In genomic region chr11:70410297-70410643, GRCm38 (mm10) we compare ENCODE assay signal across 8 mouse cellular contexts. TPM values are rescaled to one million over a fixed set of nuclear protein-coding genes. Genes with fewer than 3 reads are reported as not detected.
DNase-seq lines count a peak whose midpoint lies in the region; ATAC-seq and TF ChIP-seq lines count a peak whose summit lies in the region.

No protein-coding gene starts in this region.

- DNase-seq in lung, embryonic 14.5 days: no peak
- DNase-seq in lung, postnatal 4 days: no peak
- no peak for DNase-seq in limb, embryonic 11.5 days (ENCODE audit: low spot score)
- DNase-seq in urinary bladder, postnatal 25 days (ENCODE audit: low spot score): no peak
- DNase-seq in right cerebral cortex, postnatal 25 days: no peak
- DNase-seq in urinary bladder, postnatal 4 days (ENCODE audit: low spot score in 2 of 2): no peak

- no peaks in the 10 kb centered on the region for H3K9me3 ChIP-seq in lung, embryonic 14.5 days (ENCODE audit: low read depth, low read length)
- no peaks in the 10 kb centered on the region for H3K9me3 ChIP-seq in limb, embryonic 11.5 days (ENCODE audit: control insufficient read depth, low read length)
- no peaks in the 10 kb centered on the region for H3K9me3 ChIP-seq in neural tube, embryonic 14.5 days (ENCODE audit: control insufficient read depth, low read length)

- peaks cover 12% of the 10 kb centered on the region for H3K36me3 ChIP-seq in lung, embryonic 14.5 days (ENCODE audit: insufficient read depth)
- 0 out of 2 replicates have a peak, but pooled peaks cover 2% of the 10 kb centered on the region for H3K36me3 ChIP-seq in limb, embryonic 11.5 days (ENCODE audit: control insufficient read depth, insufficient read depth, low read length)
- no peaks in the 10 kb centered on the region for H3K36me3 ChIP-seq in neural tube, embryonic 14.5 days (ENCODE audit: control insufficient read depth, insufficient read depth, low read length)

- ATAC-seq in lung, embryonic 14.5 days (ENCODE audit: insufficient read depth): no peak
- no peak; the same call in 1 of the 2 replicates for ATAC-seq in limb, embryonic 11.5 days (ENCODE audit: insufficient number of reproducible peaks, low FRiP score, low TSS enrichment, low read depth)
- ATAC-seq in neural tube, embryonic 14.5 days (ENCODE audit: low read depth): no peak

- WGBS in lung, embryonic 14.5 days: 63% methylated on average over 6 of the region's 6 CpGs
- 61% methylated on average over 6 of the region's 6 CpGs for WGBS in limb, embryonic 11.5 days
- WGBS in neural tube, embryonic 14.5 days: 63% methylated on average over 6 of the region's 6 CpGs

- peak overlapping the region; percentile 97 for H3K9ac ChIP-seq in lung, embryonic 14.5 days
- peak overlapping the region; percentile 95 for H3K9ac ChIP-seq in limb, embryonic 11.5 days (ENCODE audit: low read length)
- peak overlapping the region; percentile 95 for H3K9ac ChIP-seq in neural tube, embryonic 14.5 days (replicated peaks; ENCODE audit: low read depth, low read length)

- no peak for TF ChIP-seq CTCF in lung, embryonic 14.5 days (IDR thresholded peaks at IDR 0.05; ENCODE audit: low read depth)
- no peak for TF ChIP-seq CTCF in embryonic fibroblast, embryonic 13.5 days (IDR thresholded peaks at IDR 0.05; ENCODE audit: borderline replicate concordance, insufficient read depth, low read length)

- peak overlapping the region; percentile 77 for H3K4me2 ChIP-seq in lung, embryonic 14.5 days
- peak overlapping the region; percentile 60 for H3K4me2 ChIP-seq in limb, embryonic 11.5 days (ENCODE audit: low read depth, severe bottlenecking)
- peak overlapping the region; percentile 84 for H3K4me2 ChIP-seq in neural tube, embryonic 14.5 days (ENCODE audit: low read depth, low read length)

- H3K27me3 ChIP-seq in lung, embryonic 14.5 days (ENCODE audit: insufficient read depth, low read length): no peaks in the 10 kb centered on the region
- H3K27me3 ChIP-seq in limb, embryonic 11.5 days (ENCODE audit: control insufficient read depth, insufficient read depth, low read length): no peaks in the 10 kb centered on the region
- H3K27me3 ChIP-seq in neural tube, embryonic 14.5 days (ENCODE audit: control insufficient read depth, insufficient read depth, low read length): no peaks in the 10 kb centered on the region

- H3K4me1 ChIP-seq in lung, embryonic 14.5 days (ENCODE audit: insufficient read depth): peaks cover 4% of the 10 kb centered on the region; the same call in 1 of the 2 replicates
- no peaks in the 10 kb centered on the region; the same call in 1 of the 2 replicates for H3K4me1 ChIP-seq in embryonic fibroblast, embryonic 13.5 days (ENCODE audit: control insufficient read depth, insufficient read depth, low read length)
- peaks cover 8% of the 10 kb centered on the region for H3K4me1 ChIP-seq in limb, embryonic 11.5 days (ENCODE audit: control insufficient read depth, insufficient read depth, low read length)
- H3K4me1 ChIP-seq in neural tube, embryonic 14.5 days (ENCODE audit: control insufficient read depth, insufficient read depth, low read length): peaks cover 13% of the 10 kb centered on the region

- H3K4me3 ChIP-seq in lung, embryonic 14.5 days (ENCODE audit: low read depth, low read length): peak overlapping the region; percentile 99
- peak overlapping the region; percentile 91 for H3K4me3 ChIP-seq in embryonic fibroblast, embryonic 13.5 days (ENCODE audit: insufficient read depth, low read length)
- peak overlapping the region; percentile 95 for H3K4me3 ChIP-seq in limb, embryonic 11.5 days (ENCODE audit: low read depth, low read length)
- H3K4me3 ChIP-seq in neural tube, embryonic 14.5 days (ENCODE audit: low read depth, low read length): peak overlapping the region; percentile 99

- TF ChIP-seq POLR2A in embryonic fibroblast, embryonic 13.5 days (IDR thresholded peaks at IDR 0.05; ENCODE audit: low read depth, low read length): no peak

- peak overlapping the region; percentile 81; the same call in 1 of the 2 replicates for H3K27ac ChIP-seq in lung, embryonic 14.5 days (ENCODE audit: low read depth)
- H3K27ac ChIP-seq in embryonic fibroblast, embryonic 13.5 days (ENCODE audit: insufficient read depth, low read length): no peak overlapping the region
- H3K27ac ChIP-seq in limb, embryonic 11.5 days (replicated peaks; ENCODE audit: low read depth, low read length): no peak overlapping the region
- peak overlapping the region; percentile 73 for H3K27ac ChIP-seq in neural tube, embryonic 14.5 days (ENCODE audit: low read depth, low read length)

RNA-seq across cellular contexts. Expression of gene Pelp1, which starts 0.4 kb away (rescaled TPM):
- 44.4 and 46.5 TPM in 2 replicates for polyA plus RNA-seq in lung, embryonic 14.5 days (2014; fragmentation: Nextera tagmentation; extraction: Ambion mirVana)
- polyA plus RNA-seq in embryonic fibroblast, embryonic 13.5 days (2011; ENCODE audit: insufficient read length, low read depth, missing spikeins): 24.3 and 27.5 TPM in 2 replicates
- polyA plus RNA-seq in limb, embryonic 11.5 days (2014; fragmentation: Nextera tagmentation; extraction: Ambion mirVana): 45.2 and 50.8 TPM in 2 replicates
- 29.3 and 32.1 TPM in 2 replicates for polyA plus RNA-seq in neural tube, embryonic 14.5 days (2014; fragmentation: Nextera tagmentation; extraction: Ambion mirVana)

RNA-seq across cellular contexts. Expression of gene Arrb2, which starts 22.2 kb away (rescaled TPM):
- polyA plus RNA-seq in lung, embryonic 14.5 days (2014; fragmentation: Nextera tagmentation; extraction: Ambion mirVana): 15.1 and 17.6 TPM in 2 replicates
- polyA plus RNA-seq in embryonic fibroblast, embryonic 13.5 days (2011; ENCODE audit: insufficient read length, low read depth, missing spikeins): 9.1 and 10.1 TPM in 2 replicates
- 21.9 and 30.3 TPM in 2 replicates for polyA plus RNA-seq in limb, embryonic 11.5 days (2014; fragmentation: Nextera tagmentation; extraction: Ambion mirVana)
- 44.1 and 54.5 TPM in 2 replicates for polyA plus RNA-seq in neural tube, embryonic 14.5 days (2014; fragmentation: Nextera tagmentation; extraction: Ambion mirVana)

RNA-seq across cellular contexts. Expression of gene Med11, which starts 41.4 kb away (rescaled TPM):
- polyA plus RNA-seq in lung, embryonic 14.5 days (2014; fragmentation: Nextera tagmentation; extraction: Ambion mirVana): 43.0 and 47.9 TPM in 2 replicates
- polyA plus RNA-seq in embryonic fibroblast, embryonic 13.5 days (2011; ENCODE audit: insufficient read length, low read depth, missing spikeins): 14.0 and 14.1 TPM in 2 replicates
- polyA plus RNA-seq in limb, embryonic 11.5 days (2014; fragmentation: Nextera tagmentation; extraction: Ambion mirVana): 46.5 and 50.1 TPM in 2 replicates
- polyA plus RNA-seq in neural tube, embryonic 14.5 days (2014; fragmentation: Nextera tagmentation; extraction: Ambion mirVana): 41.4 and 46.6 TPM in 2 replicates

RNA-seq across cellular contexts. Expression of gene Zmynd15, which starts 49.0 kb away (rescaled TPM):
- 0.28 and 0.65 TPM in 2 replicates for polyA plus RNA-seq in lung, embryonic 14.5 days (2014; fragmentation: Nextera tagmentation; extraction: Ambion mirVana)
- 0.19 and 0.20 TPM in 2 replicates for polyA plus RNA-seq in embryonic fibroblast, embryonic 13.5 days (2011; ENCODE audit: insufficient read length, low read depth, missing spikeins)
- polyA plus RNA-seq in limb, embryonic 11.5 days (2014; fragmentation: Nextera tagmentation; extraction: Ambion mirVana): 0.15 and 0.41 TPM in 2 replicates
- polyA plus RNA-seq in neural tube, embryonic 14.5 days (2014; fragmentation: Nextera tagmentation; extraction: Ambion mirVana): 0.31 and 1.5 TPM in 2 replicates

RNA-seq across cellular contexts. Expression of gene Cxcl16, which starts 49.5 kb away (rescaled TPM):
- polyA plus RNA-seq in lung, embryonic 14.5 days (2014; fragmentation: Nextera tagmentation; extraction: Ambion mirVana): 4.9 and 5.8 TPM in 2 replicates
- 4.1 and 6.0 TPM in 2 replicates for polyA plus RNA-seq in embryonic fibroblast, embryonic 13.5 days (2011; ENCODE audit: insufficient read length, low read depth, missing spikeins)
- polyA plus RNA-seq in limb, embryonic 11.5 days (2014; fragmentation: Nextera tagmentation; extraction: Ambion mirVana): 1.0 and 1.4 TPM in 2 replicates
- 1.2 and 14.6 TPM in 2 replicates for polyA plus RNA-seq in neural tube, embryonic 14.5 days (2014; fragmentation: Nextera tagmentation; extraction: Ambion mirVana)

Comparison
In these comparisons a context has a peak if more than half of its experiments do, and no peak if none do; other contexts are left out.
1. H3K27ac ChIP-seq: peak in lung, embryonic 14.5 days (single experiment) and neural tube, embryonic 14.5 days (single experiment); none in embryonic fibroblast, embryonic 13.5 days (single experiment) and limb, embryonic 11.5 days (single experiment).
2. Peak in every context shown above with its lines, with median percentiles within 50 percentile points of each other: H3K4me2 ChIP-seq, H3K4me3 ChIP-seq and H3K9ac ChIP-seq.